Mouse (Mus musculus) cerebellum, adult 18-20 months (tissue): ENCODE results near the gene Ankrd54.
"Not testable (repeated sequence)": the region's sequence is repeated elsewhere in the genome, so short reads cannot be mapped to it uniquely, and the experiment has no call there.

Experiments used
- DNase-seq, 2 experiments: peaks; one replicate each; pipeline ENCODE4 v3.0.0; 2021

Gene Ankrd54

DNA sequence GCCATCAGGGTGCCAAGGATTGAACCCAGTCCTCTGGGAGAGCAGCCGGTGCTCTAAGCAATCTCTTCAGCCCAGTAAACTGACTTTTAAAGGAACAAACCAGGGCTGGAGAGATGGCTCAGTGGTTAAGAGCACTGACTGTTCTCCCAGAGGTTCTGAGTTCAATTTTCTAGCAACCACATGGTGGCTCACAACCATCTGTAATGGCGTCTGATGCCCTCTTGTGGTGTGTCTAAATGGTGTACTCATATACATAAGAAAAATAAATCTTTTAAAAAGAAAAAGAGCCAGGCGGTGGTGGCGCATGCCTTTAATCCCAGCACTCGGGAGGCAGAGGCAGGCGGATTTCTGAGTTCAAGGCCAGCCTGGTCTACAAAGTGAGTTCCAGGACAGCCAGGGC lies 54.9 kb downstream of the Ankrd54 start:
- not testable (repeated sequence) for DNase-seq

DNA sequence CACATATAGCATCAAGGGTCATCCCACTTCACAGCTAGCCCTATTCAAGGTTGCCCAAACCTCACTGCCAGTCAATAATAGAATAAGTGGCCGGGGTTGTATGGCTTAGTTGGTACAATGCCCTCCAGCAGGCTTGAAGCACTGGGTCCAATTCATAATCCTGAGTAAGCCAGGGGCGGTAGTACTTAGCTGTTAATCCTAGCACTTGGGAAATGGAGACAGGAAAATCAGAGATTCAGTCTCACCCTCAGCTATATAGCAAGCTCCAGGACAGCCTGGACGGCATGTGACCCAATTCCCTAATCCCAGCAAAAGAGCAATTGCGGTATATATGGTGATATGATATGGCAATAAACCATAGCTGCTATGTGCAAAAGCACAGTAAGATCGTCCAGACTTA lies 55.6 kb downstream of the Ankrd54 start:
- DNase-seq = no peak

GRCm38 (mm10) chr15:79006638-79007037 lies 56.1 kb downstream of the Ankrd54 start:
- DNase-seq = no peak

DNA sequence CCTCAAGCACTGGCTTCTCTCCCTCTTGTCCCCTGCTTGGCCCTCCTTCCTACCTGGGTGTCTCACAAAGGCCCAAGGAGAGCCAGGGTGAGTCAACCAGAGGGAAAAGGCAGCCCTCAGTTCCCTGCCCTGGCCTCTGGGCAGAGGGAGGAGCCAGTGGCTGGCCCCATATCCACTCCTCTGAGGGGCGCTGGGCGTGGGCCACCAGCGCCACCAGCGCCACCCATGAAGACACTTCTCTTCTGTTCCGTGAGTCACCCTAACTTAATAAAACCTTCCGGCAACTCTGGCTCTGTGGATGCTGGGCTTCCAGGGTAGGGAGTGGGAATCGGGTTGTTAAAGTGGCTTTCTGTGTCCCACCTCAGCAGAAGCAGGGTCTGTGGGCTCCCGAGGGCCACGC lies 57.1 kb downstream of the Ankrd54 start:
- no peak for DNase-seq
